Mouse (Mus musculus) activated CD4-positive, CD25-positive, alpha-beta regulatory T cell (primary cell): ENCODE data around the gene Ypel1. TPM values are rescaled to one million over a fixed set of nuclear protein-coding genes. Genes with fewer than 3 reads are reported as not detected.

Source experiments
- polyA plus RNA-seq, 2 experiments: library from polyadenylated mRNA; unstranded; fragments of 100-300 nt; shearing (Covaris generic); gene quantifications; one replicate each; pipeline ENCODE4 v1.2.1; 2017

Gene Ypel1
- polyA plus RNA-seq, result 1 to 10 TPM; 3.9 to 4.4 TPM

DNA sequence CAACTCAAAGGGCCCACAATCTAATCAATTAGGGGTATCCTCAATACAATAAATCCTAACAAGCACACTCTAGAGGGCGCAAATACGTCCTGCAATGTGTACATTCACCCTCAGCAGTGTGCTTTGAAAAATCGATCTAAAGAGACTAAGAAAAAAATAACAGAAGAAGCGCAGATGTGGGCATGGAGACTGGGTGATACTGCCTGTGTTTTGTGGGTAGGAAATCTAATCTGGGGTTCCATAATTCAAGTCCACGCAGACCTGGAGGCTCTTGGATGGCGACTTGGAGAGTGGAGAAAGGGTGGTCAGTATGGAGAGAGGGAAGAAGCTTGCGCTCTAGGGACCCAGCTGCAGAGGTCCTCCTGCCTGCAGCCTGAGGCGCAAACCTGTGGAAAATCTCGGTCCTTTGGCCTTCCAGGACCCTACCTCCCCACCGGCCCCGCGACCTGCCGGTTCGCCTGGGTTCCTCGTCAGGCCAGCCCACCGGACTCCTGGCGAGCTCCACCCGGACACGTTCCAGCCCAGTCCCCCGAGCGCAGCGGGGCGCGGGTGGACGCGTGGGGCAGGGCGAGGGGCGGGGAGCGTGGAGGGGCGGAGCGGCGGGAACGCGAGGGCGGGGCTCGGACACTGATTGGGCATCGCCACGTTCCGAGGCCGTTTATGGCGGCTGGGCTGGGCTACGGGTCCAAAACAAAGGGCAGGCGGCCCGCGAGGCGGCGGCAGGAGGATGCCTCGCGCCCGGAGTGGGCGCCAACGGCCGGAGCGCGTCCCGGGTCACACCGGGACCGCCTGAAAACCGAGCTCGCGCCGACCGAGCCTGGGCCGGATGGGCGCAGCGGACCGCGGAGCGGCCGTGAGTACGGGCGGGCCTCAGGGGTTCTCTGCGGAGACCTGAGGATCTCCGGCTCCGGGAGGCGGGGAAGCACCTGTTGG lies at the start of gene Ypel1:
Gene Ypel1, plus strand, starts transcription at position 186 of the 933 bp plus-strand sequence.

DNA sequence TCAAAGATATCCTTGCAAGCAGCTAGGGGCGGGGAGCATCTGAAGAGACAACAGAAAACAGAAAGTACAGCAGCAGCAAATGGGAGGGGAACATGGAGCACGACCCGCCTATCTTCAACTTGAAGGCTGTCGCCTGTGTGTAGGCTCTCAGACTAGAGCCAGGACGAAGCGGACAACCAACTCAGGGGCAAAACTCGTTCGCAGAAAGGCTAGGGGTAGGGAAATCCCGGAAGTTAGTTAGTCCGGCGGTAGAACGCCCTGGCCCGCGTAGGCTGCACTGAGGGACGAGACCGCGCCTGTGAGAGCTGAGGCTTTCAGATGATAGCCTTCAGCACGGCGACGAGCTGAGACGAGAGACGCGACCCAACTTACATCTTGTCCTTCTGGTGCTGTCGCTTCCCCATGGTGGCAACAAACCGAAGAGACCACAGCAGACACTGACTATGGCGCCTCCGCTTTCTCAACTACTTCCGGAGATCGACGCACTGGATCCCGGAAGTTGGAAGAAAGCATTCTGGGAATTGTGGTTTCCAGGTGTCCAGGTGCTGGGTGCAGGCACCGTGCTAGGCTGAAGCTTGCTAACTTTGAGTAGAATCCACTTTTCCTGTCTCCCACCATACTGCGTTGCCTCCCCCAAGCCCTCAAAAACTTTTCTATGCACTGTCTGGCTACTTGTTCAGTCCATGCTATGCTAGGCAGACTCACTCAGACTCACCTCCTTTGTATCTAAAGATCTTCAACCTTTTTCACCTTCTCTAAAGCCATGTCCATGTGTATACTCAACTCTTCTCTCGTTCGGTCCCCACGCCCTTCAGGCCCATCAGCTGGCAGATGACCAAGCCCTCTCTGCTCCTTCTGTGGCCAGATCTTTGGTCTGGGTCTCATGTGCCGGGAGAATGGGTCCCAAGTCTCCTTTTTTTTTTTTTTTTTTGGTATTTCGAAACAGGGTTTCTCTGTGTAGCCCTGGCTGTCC lies 41.6 kb downstream of the Ypel1 start, which contains the start of gene Ppil2:
Gene Ppil2, minus strand, starts transcription at position 487 of the 973 bp plus-strand sequence.

DNA sequence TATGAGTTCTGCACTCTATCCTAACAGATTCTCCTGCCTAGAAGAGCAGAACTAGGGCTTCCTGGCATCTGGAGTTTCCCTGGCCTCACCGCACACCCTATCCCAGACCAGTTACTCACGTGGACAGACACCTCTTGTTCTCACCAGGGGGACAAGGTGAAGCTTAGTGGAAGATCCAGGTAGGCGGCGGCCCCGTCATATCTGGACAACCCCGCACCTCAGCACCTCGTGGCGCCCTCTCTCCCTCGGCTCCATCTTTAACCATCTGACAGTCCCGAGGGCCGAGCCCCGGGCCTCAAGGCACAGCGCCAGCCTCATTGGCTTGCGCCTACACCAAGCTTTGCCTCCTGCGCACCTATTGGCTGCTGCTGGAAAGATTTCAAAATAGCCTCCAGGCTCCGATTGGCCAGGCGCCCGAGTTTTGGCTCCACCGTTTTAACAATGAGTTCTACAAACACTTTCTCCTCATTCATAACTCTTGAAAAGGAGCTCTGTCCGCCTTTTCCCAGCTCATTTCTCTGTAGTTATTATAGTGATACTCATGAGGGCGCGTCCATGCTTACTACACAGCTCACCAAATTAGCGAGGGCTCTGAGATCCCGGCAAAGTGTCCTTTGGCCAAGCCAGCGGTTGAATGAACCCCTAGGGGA lies 55.5 kb downstream of the Ypel1 start, which contains the start of gene 2610318N02Rik:
Gene 2610318N02Rik, minus strand, starts transcription at position 297 of the 650 bp plus-strand sequence.

DNA sequence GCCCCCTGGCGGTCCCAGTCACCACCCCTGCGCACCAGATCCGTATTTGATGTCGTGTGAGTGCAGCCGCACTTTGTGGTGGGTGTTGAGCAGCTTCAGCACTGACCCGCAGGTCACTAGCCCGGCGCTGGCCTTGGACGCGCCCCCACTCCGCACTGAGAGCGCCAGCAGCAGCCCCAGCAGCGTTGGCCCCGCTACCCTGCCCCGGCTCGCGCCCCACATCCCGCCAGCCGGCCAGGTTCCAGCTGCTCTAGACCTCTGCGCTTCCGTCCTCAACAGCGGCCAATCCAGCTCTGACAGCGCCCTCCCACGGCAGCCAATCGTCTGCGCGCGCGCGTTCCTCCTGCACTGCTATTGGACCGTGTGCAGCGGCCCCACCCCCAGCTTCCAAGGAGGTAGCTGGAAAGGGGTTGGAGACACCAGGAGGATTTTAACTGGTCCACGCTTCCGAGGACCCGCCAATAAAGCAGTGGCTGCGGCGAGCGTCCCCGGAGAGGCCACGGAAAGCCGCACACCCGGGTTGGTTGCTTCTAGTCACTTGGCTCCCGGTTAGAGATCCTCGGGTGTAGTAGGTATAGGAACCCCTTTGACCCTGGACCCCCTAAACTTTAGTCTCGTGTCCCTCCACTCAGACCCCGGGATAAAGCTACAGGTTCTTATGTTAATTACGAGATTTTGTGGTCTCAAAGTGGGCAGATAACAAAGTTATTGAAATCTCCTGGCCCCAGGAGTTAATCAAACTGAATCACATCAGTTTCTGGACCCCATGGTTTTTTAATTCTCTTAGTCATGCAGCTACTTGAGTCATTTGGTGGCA lies 62.8 kb downstream of the Ypel1 start, which contains the start of gene Sdf2l1:
Gene Sdf2l1, minus strand, starts transcription at position 295 of the 817 bp plus-strand sequence.

Other genes starting within 250 kb of the Ypel1 start
- gene Spag6l, start 240.2 kb upstream of the Ypel1 start, polyA plus RNA-seq, result under 1 TPM; 0.16 to 0.26 TPM
- under 1 TPM in 1 of 2 experiments, not detected in 1; 0.16 TPM for gene Igll1, start 205.7 kb upstream of the Ypel1 start, polyA plus RNA-seq
- 10 to 100 TPM; 77.2 to 78.6 TPM for gene Top3b, start 199.0 kb upstream of the Ypel1 start, polyA plus RNA-seq
- gene Vpreb1, start 198.9 kb upstream of the Ypel1 start, polyA plus RNA-seq, result under 1 TPM; 0.37 to 0.86 TPM
- 10 to 100 TPM; 13.3 to 14.9 TPM for gene Ppm1f, start 173.2 kb upstream of the Ypel1 start, polyA plus RNA-seq
- 100 to 1,000 TPM; 209 to 224 TPM for gene Mapk1, start 86.3 kb upstream of the Ypel1 start, polyA plus RNA-seq
- 100 to 1,000 TPM; 211 to 228 TPM for gene Ppil2, start 41.6 kb downstream of the Ypel1 start, polyA plus RNA-seq
- gene 2610318N02Rik, start 55.5 kb downstream of the Ypel1 start, polyA plus RNA-seq, result 1 to 10 TPM; 6.4 to 6.7 TPM
- gene Sdf2l1, start 62.7 kb downstream of the Ypel1 start, polyA plus RNA-seq, result 10 to 100 TPM; 31.0 to 51.1 TPM
- gene Ydjc, start 74.9 kb downstream of the Ypel1 start, polyA plus RNA-seq, result 10 to 100 TPM; 13.1 to 17.1 TPM
- gene Ccdc116, start 77.5 kb downstream of the Ypel1 start, polyA plus RNA-seq, result 1 to 10 TPM in 1 of 2 experiments, under 1 TPM in 1; 0.60 to 1.8 TPM
- 100 to 1,000 TPM; 362 TPM for gene Ube2l3, start 133.0 kb downstream of the Ypel1 start, polyA plus RNA-seq
- gene Rimbp3, start 138.9 kb downstream of the Ypel1 start, polyA plus RNA-seq, result under 1 TPM; 0.04 to 0.18 TPM
- gene Hic2, start 163.9 kb downstream of the Ypel1 start, polyA plus RNA-seq, result 1 to 10 TPM; 1.3 to 1.9 TPM
- gene Tmem191c, start 206.4 kb downstream of the Ypel1 start, polyA plus RNA-seq, result 100 to 1,000 TPM; 102 to 147 TPM